Mouse (Mus musculus): ENCODE results near the gene Appl1. TPM values are rescaled to one million over a fixed set of nuclear protein-coding genes. Genes with fewer than 3 reads are reported as not detected.

Gene Appl1
- total and polyA plus RNA-seq, 3 experiments: 2.5 to 4.5 TPM; not detected in 1

DNA sequence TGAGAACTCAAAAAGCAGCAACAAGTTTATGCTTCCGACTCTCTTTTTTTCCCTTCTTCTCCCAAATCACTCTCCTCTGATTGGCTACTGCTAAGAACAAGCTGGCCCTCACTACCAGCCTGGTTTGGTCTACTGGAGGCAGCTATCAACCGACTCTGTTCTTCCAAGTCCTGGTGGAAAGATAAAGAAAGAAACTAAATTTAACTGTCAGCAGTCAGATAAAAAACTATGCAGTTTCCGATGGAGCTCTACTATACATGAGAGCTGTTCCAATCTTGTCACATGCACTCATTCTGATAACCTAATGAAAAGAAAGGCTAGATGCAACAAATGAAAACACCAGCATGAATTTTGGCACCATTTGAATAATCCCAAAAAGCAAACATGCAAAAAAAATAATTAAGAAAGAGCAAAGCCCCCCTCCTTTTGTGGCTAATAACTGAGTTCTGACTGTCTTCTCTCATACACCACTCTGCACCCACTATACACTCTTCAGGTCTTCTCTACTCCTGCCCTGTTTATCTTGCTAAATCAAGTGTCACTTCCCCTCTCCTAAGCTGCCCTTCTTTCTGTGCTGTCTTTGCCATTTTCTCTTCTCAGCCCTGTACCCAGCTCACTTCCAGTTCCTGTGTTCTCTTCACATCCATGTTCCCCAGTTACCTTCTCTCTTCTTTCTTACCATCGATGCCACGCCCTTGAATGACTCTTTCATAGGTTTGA lies 47.2 kb downstream of the Appl1 start (continued):
- TF ChIP-seq ZMIZ1 (IDR thresholded peaks at IDR 0.05; ENCODE audit: low read depth, low read length): no peak
- TF ChIP-seq BHLHE40 (IDR thresholded peaks at IDR 0.05; ENCODE audit: borderline replicate concordance, low read depth, low read length): peak; percentile 67; the same call in 1 of the 2 replicates
- TF ChIP-seq RAD21 (IDR thresholded peaks at IDR 0.05; ENCODE audit: low read depth, low read length): no peak
- TF ChIP-seq MAX (IDR thresholded peaks at IDR 0.05; ENCODE audit: low read length): peak; percentile 35; the same call in 1 of the 2 replicates
- no peak for TF ChIP-seq HCFC1 (IDR thresholded peaks at IDR 0.05; ENCODE audit: low read depth, low read length)
- no peak for TF ChIP-seq POLR2AphosphoS5 (IDR thresholded peaks at IDR 0.05; ENCODE audit: borderline replicate concordance, low read depth, low read length)
- TF ChIP-seq MAFK (IDR thresholded peaks at IDR 0.05; ENCODE audit: borderline replicate concordance, low read depth, low read length): no peak
- TF ChIP-seq TAL1 (IDR thresholded peaks at IDR 0.05; ENCODE audit: low read length): no peak
- no peak for TF ChIP-seq ZC3H11A (IDR thresholded peaks at IDR 0.05; ENCODE audit: low read depth, low read length)
- no peak for TF ChIP-seq UBTF (IDR thresholded peaks at IDR 0.05; ENCODE audit: borderline replicate concordance, insufficient read depth, low read depth, low read length)
- TF ChIP-seq KAT2A (conservative IDR thresholded peaks at IDR 0.05; ENCODE audit: low read depth, low read length): no peak
- no peak; the same call in 1 of the 2 replicates for TF ChIP-seq GATA1 (IDR thresholded peaks at IDR 0.05; ENCODE audit: low read depth, low read length)
- no peak for TF ChIP-seq TBP (IDR thresholded peaks at IDR 0.05; ENCODE audit: low read depth, low read length)

- H3K79me2 ChIP-seq (ENCODE audit: control insufficient read depth, insufficient read depth, low read length, poor library complexity): no peaks in the 10 kb centered on the region
- no peak for DNase-seq (ENCODE audit: low read depth, low spot score)
- no peaks in the 10 kb centered on the region for H3K9me3 ChIP-seq (replicated peaks; ENCODE audit: insufficient read depth, low read length)
- no peak overlapping the region for H3K4me3 ChIP-seq (ENCODE audit: control insufficient read depth in 1 of 2, insufficient read depth in 1 of 2, low read depth in 2 of 2, low read length in 2 of 2)
- H3K27ac ChIP-seq (ENCODE audit: control insufficient read depth, low read depth, low read length): no peak overlapping the region
- H3K36me3 ChIP-seq (ENCODE audit: control insufficient read depth in 1 of 2, insufficient read depth in 2 of 2, low read length in 2 of 2): peaks cover 0 to 13% of the 10 kb centered on the region in 2 experiments; a peak in 2 of 4 replicates
- TF ChIP-seq RAD21 (IDR thresholded peaks at IDR 0.05; ENCODE audit: low read depth, low read length): no peak
- TF ChIP-seq SMC3 (IDR thresholded peaks at IDR 0.05; ENCODE audit: low read depth, low read length): no peak
- no peak for TF ChIP-seq MYC (IDR thresholded peaks at IDR 0.05; ENCODE audit: low read depth, low read length)
- no peak for TF ChIP-seq MAZ (IDR thresholded peaks at IDR 0.05; ENCODE audit: low read depth, low read length)
- no peak for TF ChIP-seq SIN3A (IDR thresholded peaks at IDR 0.05; ENCODE audit: low read length)
- no peak for TF ChIP-seq MEF2A (IDR thresholded peaks at IDR 0.05; ENCODE audit: extremely low read depth, insufficient replicate concordance, low read depth, low read length, poor library complexity, severe bottlenecking)
- no peak for TF ChIP-seq MXI1 (IDR thresholded peaks at IDR 0.05; ENCODE audit: low read depth, low read length)
- H3K9ac ChIP-seq (ENCODE audit: control insufficient read depth, low read depth, low read length, poor library complexity, severe bottlenecking): no peak overlapping the region
- H3K27me3 ChIP-seq (ENCODE audit: control insufficient read depth in 1 of 2, insufficient read depth in 2 of 2, low read length in 2 of 2): no peaks in the 10 kb centered on the region
- peaks cover 9 to 11% of the 10 kb centered on the region in 2 experiments for H3K4me1 ChIP-seq (ENCODE audit: control insufficient read depth in 1 of 2, insufficient read depth in 2 of 2, low read length in 2 of 2)
Measured at GRCm38 (mm10) chr14:26919310-26919709, 51.7 kb downstream of the Appl1 start.

All from MEL (cell line).